Mouse (Mus musculus) large intestine, adult 2 months (tissue): ENCODE data around the gene Gstp3. TPM values are rescaled to one million over a fixed set of nuclear protein-coding genes. Genes with fewer than 3 reads are reported as not detected.

Experiments used
- DNase-seq: peaks from one replicate; pipeline ENCODE4 v3.0.0-alpha.2; 2012; ENCODE audit warnings: low read depth, low spot score
- WGBS: fragments of 180-500 bp; shearing (Covaris S2); methylation state at CpG from one replicate; pipeline ENCODE4 v1.1.7; 2018; 5-methylcytosine and 5-hydroxymethylcytosine counted together
- polyA plus RNA-seq: library from polyadenylated mRNA; depleted of rRNA; stranded (reverse); fragments of >200 nt; gene quantifications from 2 replicates; pipeline ENCODE4 v1.2.3, GENCODE M21; 2012

Gene Gstp3
- polyA plus RNA-seq, 1 experiment = 19.4 TPM

DNA sequence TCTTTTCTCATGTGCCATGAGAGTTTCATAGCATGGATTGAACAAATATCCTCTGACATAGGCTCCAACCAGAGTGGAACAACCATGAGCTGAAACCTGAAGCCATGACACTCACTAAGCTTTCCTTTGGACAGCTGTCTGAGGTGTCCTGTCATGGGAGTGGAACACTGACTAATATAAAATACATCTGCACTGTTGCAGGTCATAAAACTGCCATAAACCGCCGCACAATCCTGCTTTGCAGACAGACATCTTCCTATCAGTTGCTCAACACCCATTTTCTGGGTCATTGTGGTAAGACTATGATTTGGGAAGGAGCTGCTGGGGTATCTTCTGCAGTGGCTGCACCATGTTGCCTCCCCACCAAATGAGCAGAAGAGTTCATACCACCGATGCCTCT lies 33.4 kb upstream of the Gstp3 start:
- 28% methylated on average over 3 of the region's 3 CpGs for WGBS
- no peak for DNase-seq

- WGBS = 49% methylated on average over 2 of the region's 2 CpGs
Observed at GRCm38 (mm10) chr19:4091383-4091782, 32.0 kb upstream of the Gstp3 start.

DNA sequence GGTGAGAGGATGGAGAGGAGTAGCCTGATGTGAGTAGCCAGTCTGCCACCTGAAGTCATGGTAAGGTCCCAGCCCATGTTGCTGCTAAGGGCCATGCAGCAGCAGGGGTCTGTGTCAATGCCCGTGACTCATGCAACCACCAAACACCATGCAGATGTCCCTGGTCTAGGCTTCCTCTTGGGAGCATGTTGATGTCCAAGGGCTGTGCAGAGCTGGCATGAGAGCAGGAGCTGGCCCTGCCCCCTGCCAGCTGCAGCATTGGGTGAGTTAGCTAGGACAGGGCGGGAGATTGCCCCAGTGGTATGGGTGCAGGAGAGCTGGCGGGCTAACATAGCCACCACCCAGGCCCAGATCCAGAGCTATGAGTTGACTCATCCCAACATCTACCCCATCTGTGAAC lies 31.1 kb upstream of the Gstp3 start:
- 86% methylated on average over 3 of the region's 3 CpGs for WGBS
- no peak for DNase-seq

More at GRCm38 (mm10) chr19:4091383-4091782, 32.0 kb upstream of the Gstp3 start:
- no peak for DNase-seq

DNA sequence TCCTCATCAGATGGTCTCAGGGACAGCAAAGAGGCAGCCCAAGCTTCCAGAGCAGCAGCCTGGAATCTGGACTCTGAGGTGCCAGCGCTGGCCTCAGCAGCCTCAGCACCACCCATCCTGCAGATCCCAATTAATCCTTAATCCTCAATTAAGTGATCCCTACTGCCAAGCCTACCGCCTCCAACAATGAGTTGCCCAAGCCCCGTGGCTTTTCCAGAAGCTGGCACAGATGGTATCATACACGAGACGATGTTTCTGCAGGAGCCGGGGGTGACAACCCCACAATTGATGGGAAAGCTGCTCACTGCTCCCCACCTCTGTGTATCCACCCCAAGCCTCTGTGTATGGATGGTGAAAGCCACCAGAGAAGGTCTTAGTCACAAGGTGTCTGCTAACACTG lies 29.8 kb upstream of the Gstp3 start:
- DNase-seq = no peak
- 72% methylated on average over 6 of the region's 6 CpGs for WGBS

- DNase-seq = no peak
- WGBS = 39% methylated on average over 5 of the region's 5 CpGs
Observed at GRCm38 (mm10) chr19:4088146-4088545, 28.8 kb upstream of the Gstp3 start.

DNA sequence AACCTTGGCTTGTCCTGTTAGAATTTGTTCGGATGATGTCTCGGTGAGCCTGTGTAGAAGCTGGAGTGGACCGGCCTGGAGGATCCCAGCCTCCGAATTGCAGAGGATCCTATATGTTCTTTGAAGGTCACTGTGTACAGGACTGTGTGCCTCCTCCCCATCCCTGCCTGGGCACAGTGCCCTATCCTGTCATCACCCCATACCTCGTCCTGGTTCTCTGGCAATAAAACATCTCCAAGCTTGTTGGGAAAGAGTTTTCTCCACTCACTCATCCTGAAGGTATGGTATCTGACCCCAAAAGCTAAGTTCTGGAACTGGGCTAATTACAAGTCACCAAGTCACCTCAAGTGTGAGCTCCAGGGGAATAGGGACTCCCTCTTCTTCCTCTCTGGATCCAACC lies 27.7 kb upstream of the Gstp3 start:
- 70% methylated on average over 5 of the region's 5 CpGs for WGBS
- no peak for DNase-seq

DNA sequence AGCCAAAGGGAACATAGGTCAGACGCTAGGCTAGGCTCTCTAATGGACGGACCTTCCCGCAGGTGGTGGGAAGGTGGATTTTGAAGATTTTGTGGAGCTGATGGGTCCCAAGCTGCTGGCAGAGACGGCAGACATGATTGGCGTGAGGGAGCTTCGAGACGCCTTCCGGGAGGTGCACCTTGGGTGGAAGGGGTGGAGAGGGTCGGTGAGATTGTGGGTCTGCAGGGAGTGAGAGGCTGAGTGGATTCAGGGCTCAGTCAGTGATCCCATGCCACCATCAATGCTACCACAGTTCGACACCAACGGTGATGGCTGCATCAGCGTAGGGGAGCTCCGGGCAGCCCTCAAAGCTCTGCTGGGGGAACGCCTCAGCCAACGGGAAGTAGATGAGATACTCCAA lies 26.8 kb upstream of the Gstp3 start:
- DNase-seq = no peak
- 93% methylated on average over 15 of the region's 15 CpGs for WGBS

- 100% methylated on average over 1 of the region's 1 CpGs for WGBS
- DNase-seq = no peak
Observed at GRCm38 (mm10) chr19:4084984-4085383, 25.6 kb upstream of the Gstp3 start.

DNA sequence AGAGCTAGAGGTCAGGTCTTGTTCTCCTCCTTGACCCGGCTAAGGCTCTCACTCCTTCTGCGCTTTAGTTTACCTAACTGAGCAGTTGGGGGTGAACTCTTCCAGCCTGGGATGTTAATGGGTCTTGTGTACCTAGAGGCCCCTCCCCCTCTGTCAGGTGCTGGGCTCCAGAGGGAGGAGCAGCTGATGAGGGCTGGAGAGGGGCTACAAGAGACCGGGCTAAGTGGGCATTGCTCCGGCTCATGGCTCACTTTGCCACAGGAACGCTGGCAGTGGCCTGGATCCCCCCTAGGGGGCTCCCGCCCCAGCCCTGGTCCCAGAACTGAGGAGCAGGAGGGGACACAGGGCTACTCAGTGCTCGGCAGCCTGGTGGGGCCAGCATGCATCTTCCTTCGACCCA lies 24.5 kb upstream of the Gstp3 start:
- no peak for DNase-seq
- 74% methylated on average over 8 of the region's 8 CpGs for WGBS

DNA sequence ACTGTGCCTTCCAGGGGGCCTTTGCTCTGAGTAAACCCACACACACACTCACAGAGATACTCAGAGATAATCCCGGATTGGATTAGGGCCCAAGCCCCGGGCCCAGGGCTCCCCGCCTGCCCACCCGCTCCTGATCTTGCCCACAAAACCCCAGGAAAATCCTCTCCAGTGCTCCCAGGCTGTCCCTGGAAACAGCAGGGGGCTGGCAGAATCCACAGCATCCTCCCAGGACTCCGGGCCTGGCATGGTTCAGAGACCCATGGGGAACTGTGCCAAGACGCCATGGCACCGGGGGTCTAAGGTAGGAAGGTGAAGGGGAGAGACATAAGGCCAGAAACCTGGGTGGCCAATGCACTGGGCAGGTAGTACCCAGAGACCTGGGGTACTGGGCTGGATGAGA lies 23.9 kb upstream of the Gstp3 start:
- DNase-seq = no peak
- 91% methylated on average over 7 of the region's 7 CpGs for WGBS

- no peak for DNase-seq
Observed at GRCm38 (mm10) chr19:4082219-4082965, 23.0 kb upstream of the Gstp3 start.

GRCm38 (mm10) chr19:4081394-4081793 lies 22.0 kb upstream of the Gstp3 start, which contains the start of gene Cabp2:
Gene Cabp2, plus strand, starts transcription at chr19:4081578.
- WGBS = 80% methylated on average over 3 of the region's 3 CpGs
- DNase-seq = no peak

More at GRCm38 (mm10) chr19:4082219-4082965, 23.0 kb upstream of the Gstp3 start:
- 80% methylated on average over 11 of the region's 11 CpGs for WGBS

GRCm38 (mm10) chr19:4080511-4081009 lies 21.2 kb upstream of the Gstp3 start:
- WGBS = 55% methylated on average over 8 of the region's 8 CpGs
- no peak for DNase-seq

DNA sequence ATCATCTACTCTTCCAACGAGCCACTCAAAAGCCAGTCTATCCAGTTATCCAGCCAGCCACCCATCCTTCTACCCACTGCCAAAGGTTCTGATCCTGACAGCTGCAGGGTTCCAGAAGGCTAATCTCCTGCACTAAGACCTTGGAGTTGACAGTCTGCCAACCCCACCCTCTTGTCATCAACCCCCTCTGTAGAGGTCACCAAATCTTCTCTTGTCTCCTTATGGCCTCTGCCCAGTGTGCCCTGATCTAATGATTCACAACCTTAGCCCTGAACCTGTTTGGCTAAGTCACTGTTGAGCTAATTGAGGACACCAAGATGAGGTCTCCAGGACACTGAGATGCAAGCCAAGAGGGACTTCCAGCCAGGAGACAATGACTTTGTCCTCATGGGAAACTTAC lies 20.2 kb upstream of the Gstp3 start:
- no peak for DNase-seq
- 29% methylated on average over 1 of the region's 1 CpGs for WGBS

DNA sequence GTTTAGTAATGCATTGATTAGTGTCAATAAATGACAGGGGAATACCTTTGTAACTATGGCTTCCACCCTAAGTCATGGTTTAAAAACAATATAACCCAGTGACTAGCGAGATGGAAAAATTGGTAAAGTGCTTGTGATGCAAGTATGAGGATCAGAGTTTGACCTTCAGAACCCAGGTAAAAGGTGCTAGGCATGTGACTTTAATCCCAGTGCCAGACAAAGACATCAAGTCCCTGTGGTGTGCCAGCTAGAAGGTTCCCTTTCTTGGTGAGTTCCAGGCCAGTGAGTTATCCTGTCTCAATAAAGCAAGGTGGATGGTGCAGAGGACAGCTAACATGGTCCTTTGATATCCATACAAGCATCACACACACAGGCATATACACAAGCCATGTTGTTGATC lies 16.2 kb upstream of the Gstp3 start:
- WGBS = 87% methylated on average over 1 of the region's 1 CpGs
- no peak for DNase-seq

DNA sequence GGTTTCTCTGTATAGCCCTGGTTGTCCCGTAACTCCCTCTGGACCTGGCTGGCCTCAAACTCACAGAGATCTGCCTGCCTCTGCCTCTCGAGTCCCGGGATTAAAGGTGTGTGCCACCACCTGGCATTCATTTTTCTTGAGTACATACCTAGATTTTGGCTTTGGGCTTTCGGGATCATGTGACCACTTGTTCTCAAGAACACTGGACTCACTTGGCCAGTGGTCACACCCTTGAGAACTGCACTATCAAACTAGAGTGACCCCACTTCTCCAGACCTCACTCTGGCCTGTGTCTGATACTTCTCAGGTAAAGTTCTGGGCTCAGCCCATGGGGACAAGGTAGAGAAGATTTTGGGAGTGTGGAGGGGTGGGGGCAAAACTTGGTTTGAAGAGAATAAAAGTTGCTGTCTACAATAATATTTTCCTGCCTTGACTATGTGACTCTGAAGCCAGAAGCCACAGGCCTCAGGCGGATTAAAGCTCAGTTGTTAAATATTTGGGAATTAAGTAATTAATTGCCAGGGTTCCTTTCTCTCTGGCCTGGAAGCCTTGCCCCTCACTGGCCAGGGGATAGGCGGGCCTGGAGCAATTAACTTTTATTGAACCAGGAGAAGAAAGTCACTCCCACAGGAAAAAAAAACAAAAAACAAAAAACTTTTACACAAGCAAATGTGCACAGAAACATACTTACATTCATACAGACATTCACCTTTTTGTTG lies 13.5 kb upstream of the Gstp3 start:
- DNase-seq = no peak
- 66% methylated on average over 6 of the region's 6 CpGs for WGBS

GRCm38 (mm10) chr19:4071406-4071805 lies 12.0 kb upstream of the Gstp3 start:
- no peak for DNase-seq
- 79% methylated on average over 6 of the region's 6 CpGs for WGBS

DNA sequence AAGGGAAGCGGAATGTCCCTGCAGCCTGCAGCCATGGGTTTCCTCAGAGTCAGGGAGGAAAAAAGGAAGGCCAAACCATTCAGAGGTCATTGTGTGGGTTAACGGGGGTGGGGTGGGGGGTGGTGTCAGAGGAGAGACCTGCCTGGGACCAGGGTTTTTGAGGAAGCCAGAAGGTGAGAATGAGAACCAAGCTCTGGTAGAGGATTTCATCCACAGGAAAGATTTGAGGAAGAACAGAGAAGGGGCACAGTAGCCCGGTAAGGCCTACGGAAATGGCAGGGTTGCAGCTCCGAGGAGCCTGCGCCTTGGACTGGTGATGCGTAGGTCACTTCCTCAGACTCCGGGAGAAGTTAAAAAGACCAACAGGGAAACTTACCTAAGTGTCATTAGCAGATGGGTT lies 11.4 kb upstream of the Gstp3 start:
- DNase-seq = no peak
- WGBS = 86% methylated on average over 8 of the region's 8 CpGs

GRCm38 (mm10) chr19:4070311-4070710 lies 10.9 kb upstream of the Gstp3 start:
- WGBS = 85% methylated on average over 15 of the region's 15 CpGs
- DNase-seq = no peak

- WGBS = 37% methylated on average over 15 of the region's 15 CpGs
- DNase-seq = no peak
Observed at GRCm38 (mm10) chr19:4068717-4069410, 9.5 kb upstream of the Gstp3 start.
